Mouse (Mus musculus): Measurements from ENCODE around the gene Frs2. TPM values are rescaled to one million over a fixed set of nuclear protein-coding genes. Genes with fewer than 3 reads are reported as not detected.

The Frs2 gene
- 2.4 and 4.4 TPM in 2 replicates for polyA plus RNA-seq (2012; rRNA removed)

DNA sequence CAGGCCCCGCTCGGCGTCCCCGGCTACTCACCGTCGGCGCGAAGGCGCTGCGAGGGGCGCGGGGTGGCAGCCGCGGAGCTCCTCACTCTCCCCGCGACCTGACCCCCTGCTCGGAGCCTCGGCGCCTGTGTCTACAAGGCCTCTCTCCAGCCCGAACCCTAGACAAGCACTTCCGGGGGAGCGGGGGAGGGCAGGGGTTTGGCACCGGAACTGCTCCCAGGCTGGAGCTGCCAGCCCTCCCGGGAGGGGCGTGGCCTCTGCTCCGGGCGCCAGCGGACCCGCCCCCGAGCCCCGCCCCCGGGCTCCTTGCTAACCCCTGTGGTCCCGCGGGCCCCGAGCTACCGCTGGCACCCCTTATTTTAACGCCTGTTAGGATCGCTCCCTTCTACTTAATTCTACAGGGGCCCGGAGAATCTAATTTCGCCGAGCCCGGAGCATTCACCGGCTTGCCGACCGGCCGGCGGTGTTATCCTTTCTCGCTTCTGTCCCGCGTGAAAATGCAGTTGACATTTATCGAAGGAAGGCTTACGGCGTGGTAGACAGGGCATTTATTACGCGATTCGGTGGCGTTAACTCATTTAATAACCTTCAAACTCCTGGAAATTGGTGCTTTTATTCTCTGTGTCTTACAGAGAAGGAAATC is at the start of gene Frs2:
Gene Frs2, minus strand, starts transcription at position 174 of the 643 bp plus-strand sequence.
- H3K36me3 ChIP-seq (ENCODE audit: control insufficient read depth, insufficient read depth, low read length): no peaks in the 10 kb centered on the region
- under 1% methylated on average over 57 of the region's 57 CpGs for WGBS
- H3K4me1 ChIP-seq (ENCODE audit: control insufficient read depth, insufficient read depth, insufficient read length, low read length): peaks cover 20% of the 10 kb centered on the region
- no peaks in the 10 kb centered on the region for H3K27me3 ChIP-seq (ENCODE audit: control insufficient read depth, insufficient read depth, low read length)
- H3K4me3 ChIP-seq (ENCODE audit: low read depth, low read length): peak within 1 kb of the TSS; percentile 78
- 0 out of 2 replicates have a peak within 1 kb of the TSS, but pooled peaks have one; percentile 14 for H3K27ac ChIP-seq (ENCODE audit: insufficient read depth, low read depth, low read length)
- TF ChIP-seq POLR2A (IDR thresholded peaks at IDR 0.05; ENCODE audit: low read depth, low read length) (peak; percentile 86), CTCF (IDR thresholded peaks at IDR 0.05; ENCODE audit: extremely low read depth, insufficient read length, insufficient replicate concordance, low read depth, low read length) (no peak)

DNA sequence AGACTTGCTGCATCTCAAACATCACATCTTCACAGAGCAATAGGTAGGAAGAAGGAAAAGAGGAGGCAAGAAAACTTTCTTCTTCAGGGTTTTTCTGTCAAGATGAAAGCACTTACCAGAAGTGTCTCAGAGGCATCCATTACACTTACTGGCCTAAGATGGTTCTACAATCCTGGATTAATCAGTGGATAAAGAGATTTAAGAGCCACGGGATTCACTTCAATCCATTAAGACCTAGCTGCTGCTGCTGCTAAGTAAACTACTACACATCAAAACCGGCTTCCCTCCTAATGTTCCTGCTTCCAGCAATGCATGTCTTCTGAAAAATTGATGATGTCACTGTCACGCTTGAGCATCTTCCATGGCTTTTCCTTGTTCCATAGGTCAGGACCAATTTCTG is 48.4 kb upstream of the Frs2 start:
- no peaks in the 10 kb centered on the region for H3K27me3 ChIP-seq (ENCODE audit: control insufficient read depth, insufficient read depth, low read length)
- H3K36me3 ChIP-seq (ENCODE audit: control insufficient read depth, insufficient read depth, low read length): no peaks in the 10 kb centered on the region
- 84% methylated on average over 3 of the region's 3 CpGs for WGBS
- TF ChIP-seq CTCF (IDR thresholded peaks at IDR 0.05; ENCODE audit: extremely low read depth, insufficient read length, insufficient replicate concordance, low read depth, low read length): no peak
- no peak for TF ChIP-seq POLR2A (IDR thresholded peaks at IDR 0.05; ENCODE audit: low read depth, low read length)
- H3K4me1 ChIP-seq (ENCODE audit: control insufficient read depth, insufficient read depth, insufficient read length, low read length): no peaks in the 10 kb centered on the region
- no peak overlapping the region for H3K27ac ChIP-seq (ENCODE audit: insufficient read depth, low read depth, low read length)
- H3K4me3 ChIP-seq (ENCODE audit: low read depth, low read length): no peak overlapping the region

DNA sequence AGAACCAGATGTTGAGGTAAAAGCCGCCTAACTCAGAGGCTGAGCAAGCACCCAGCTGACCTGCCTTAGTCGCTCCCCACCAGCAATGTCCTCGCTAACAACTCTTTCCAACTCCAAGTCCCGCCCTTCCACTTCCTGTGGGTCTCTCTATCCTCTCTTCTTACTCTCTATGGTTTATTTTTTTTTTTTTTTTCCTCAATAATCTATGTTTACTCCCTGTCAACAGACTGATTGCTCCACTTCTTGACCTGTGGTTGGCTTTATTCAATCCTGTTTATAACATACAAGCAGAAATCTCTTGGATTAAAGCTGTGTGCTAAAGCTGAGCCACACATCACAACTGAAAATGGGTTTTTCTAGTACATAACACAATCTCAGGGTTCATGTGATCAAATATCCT is 47.4 kb upstream of the Frs2 start:
- Histone ChIP-seq H3K27me3 (ENCODE audit: control insufficient read depth, insufficient read depth, low read length) (no peaks in the 10 kb centered on the region), H3K27ac (ENCODE audit: insufficient read depth, low read depth, low read length) (no peak overlapping the region), H3K36me3 (ENCODE audit: control insufficient read depth, insufficient read depth, low read length) (no peaks in the 10 kb centered on the region), H3K4me1 (ENCODE audit: control insufficient read depth, insufficient read depth, insufficient read length, low read length) (no peaks in the 10 kb centered on the region), H3K4me3 (ENCODE audit: low read depth, low read length) (no peak overlapping the region)
- 97% methylated on average over 4 of the region's 4 CpGs for WGBS
- no peak for TF ChIP-seq CTCF (IDR thresholded peaks at IDR 0.05; ENCODE audit: extremely low read depth, insufficient read length, insufficient replicate concordance, low read depth, low read length)
- TF ChIP-seq POLR2A (IDR thresholded peaks at IDR 0.05; ENCODE audit: low read depth, low read length): no peak

DNA sequence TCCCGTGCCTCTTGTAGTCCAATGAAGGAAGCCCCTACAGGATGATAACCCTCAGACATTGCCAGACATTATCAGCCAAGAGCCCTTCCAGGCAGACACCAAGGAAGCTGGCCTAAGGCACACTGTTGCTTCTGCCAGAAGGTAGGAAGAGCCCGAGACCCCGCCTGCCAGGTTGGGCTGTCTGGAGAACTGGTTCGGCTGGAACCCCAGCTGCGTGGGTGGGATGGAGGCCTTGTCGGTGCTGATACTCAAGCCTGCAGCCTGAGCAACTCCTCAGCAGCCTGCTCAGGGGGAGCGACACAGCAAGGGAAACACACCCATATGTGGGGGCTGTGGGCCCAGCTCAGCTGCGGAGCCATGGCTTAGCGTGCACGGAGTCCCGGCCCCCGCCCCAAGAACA is 46.7 kb upstream of the Frs2 start:
- WGBS: 81% methylated on average over 12 of the region's 12 CpGs
- no peaks in the 10 kb centered on the region for H3K36me3 ChIP-seq (ENCODE audit: control insufficient read depth, insufficient read depth, low read length)
- H3K27me3 ChIP-seq (ENCODE audit: control insufficient read depth, insufficient read depth, low read length): no peaks in the 10 kb centered on the region
- H3K4me3 ChIP-seq (ENCODE audit: low read depth, low read length): no peak overlapping the region
- H3K27ac ChIP-seq (ENCODE audit: insufficient read depth, low read depth, low read length): no peak overlapping the region
- no peaks in the 10 kb centered on the region for H3K4me1 ChIP-seq (ENCODE audit: control insufficient read depth, insufficient read depth, insufficient read length, low read length)
- TF ChIP-seq CTCF (IDR thresholded peaks at IDR 0.05; ENCODE audit: extremely low read depth, insufficient read length, insufficient replicate concordance, low read depth, low read length) (no peak), POLR2A (IDR thresholded peaks at IDR 0.05; ENCODE audit: low read depth, low read length) (no peak)

DNA sequence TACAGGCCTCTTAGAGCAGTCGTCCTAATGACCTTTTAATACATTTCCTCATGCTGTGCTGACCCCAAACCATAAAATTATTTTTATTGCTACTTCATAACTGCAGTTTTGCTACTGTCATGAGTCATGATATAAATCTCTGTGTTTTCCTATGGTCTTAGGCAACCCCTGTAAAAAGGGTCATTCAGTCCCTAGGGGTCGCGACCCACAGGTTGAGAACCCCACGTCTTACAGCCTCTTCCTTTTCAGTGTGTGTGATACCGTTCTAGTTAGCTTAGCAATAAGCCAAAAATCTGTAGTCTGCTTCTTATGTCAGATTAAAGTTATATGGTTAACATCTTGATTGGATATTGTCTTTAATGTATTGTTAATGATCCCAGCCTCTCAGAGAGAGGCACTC is 45.0 kb upstream of the Frs2 start:
- no peak overlapping the region for H3K27ac ChIP-seq (ENCODE audit: insufficient read depth, low read depth, low read length)
- WGBS: 77% methylated on average over 5 of the region's 5 CpGs
- no peaks in the 10 kb centered on the region for H3K36me3 ChIP-seq (ENCODE audit: control insufficient read depth, insufficient read depth, low read length)

DNA sequence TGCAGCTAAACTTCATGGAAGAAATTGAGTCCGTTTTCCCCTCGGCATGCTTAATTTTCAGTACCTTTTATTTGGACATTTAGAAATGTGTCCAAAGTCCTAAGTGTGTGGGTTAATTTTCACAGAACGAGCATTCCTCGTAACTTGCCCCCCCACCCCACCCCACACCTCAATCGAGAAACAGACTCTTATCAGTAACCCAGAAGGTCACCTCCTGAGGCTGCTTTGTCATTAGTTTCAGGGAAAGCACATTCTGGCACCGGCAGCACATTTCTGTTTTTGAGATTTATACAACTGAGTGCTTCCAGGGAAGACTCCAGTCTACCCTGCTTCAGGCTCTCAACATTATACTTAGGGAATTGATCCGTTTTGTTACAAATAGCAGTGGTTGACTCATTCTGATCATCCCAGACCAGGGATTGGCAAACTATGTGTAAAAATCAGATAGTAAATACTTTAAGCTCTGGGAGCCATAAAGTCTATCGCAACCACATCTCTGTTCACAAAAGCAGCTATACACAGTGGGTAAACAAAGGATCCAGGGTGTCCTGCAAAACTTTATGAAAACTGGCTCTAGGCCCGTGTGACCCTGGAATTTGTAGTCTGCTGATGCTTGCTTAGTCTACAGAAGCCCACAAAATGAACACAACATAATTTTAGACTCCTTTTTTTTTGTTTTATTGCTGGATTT is 37.2 kb upstream of the Frs2 start:
- H3K27ac ChIP-seq (ENCODE audit: insufficient read depth, low read depth, low read length): no peak overlapping the region
- H3K4me1 ChIP-seq (ENCODE audit: control insufficient read depth, insufficient read depth, insufficient read length, low read length): peaks cover 5% of the 10 kb centered on the region; the same call in 1 of the 2 replicates
- H3K27me3 ChIP-seq (ENCODE audit: control insufficient read depth, insufficient read depth, low read length): no peaks in the 10 kb centered on the region
- no peaks in the 10 kb centered on the region for H3K36me3 ChIP-seq (ENCODE audit: control insufficient read depth, insufficient read depth, low read length)
- no peak overlapping the region for H3K4me3 ChIP-seq (ENCODE audit: low read depth, low read length)
- WGBS: 16% methylated on average over 9 of the region's 9 CpGs
- TF ChIP-seq CTCF (IDR thresholded peaks at IDR 0.05; ENCODE audit: extremely low read depth, insufficient read length, insufficient replicate concordance, low read depth, low read length) (no peak), POLR2A (IDR thresholded peaks at IDR 0.05; ENCODE audit: low read depth, low read length) (no peak)

More for the DNA sequence above, 45.0 kb upstream of the Frs2 start:
- no peaks in the 10 kb centered on the region for H3K27me3 ChIP-seq (ENCODE audit: control insufficient read depth, insufficient read depth, low read length)
- TF ChIP-seq POLR2A (IDR thresholded peaks at IDR 0.05; ENCODE audit: low read depth, low read length) (no peak), CTCF (IDR thresholded peaks at IDR 0.05; ENCODE audit: extremely low read depth, insufficient read length, insufficient replicate concordance, low read depth, low read length) (no peak)
- no peak overlapping the region for H3K4me3 ChIP-seq (ENCODE audit: low read depth, low read length)
- H3K4me1 ChIP-seq (ENCODE audit: control insufficient read depth, insufficient read depth, insufficient read length, low read length): no peaks in the 10 kb centered on the region

DNA sequence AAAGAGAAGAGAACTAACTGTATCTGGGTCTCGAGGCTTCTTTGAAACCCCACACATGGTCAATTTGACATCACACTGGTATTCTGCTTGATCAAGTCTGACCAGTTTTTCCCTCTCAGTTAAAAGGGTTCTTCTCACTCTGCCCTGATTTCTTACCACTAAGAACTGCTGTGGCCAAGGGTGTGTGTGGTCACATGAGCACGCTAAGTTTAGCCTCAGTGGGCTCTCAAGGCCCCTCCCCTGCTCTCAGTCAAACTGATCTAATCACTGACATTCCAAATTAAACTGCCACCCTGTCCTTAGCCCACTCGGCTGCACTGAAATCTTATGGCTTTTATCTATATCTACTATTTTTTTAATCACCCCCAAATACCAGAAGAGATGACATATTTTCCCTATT is 32.8 kb upstream of the Frs2 start:
- WGBS: 43% methylated on average over 3 of the region's 3 CpGs
- H3K36me3 ChIP-seq (ENCODE audit: control insufficient read depth, insufficient read depth, low read length): no peaks in the 10 kb centered on the region
- no peaks in the 10 kb centered on the region for H3K4me1 ChIP-seq (ENCODE audit: control insufficient read depth, insufficient read depth, insufficient read length, low read length)
- no peak overlapping the region for H3K4me3 ChIP-seq (ENCODE audit: low read depth, low read length)
- no peak overlapping the region for H3K27ac ChIP-seq (ENCODE audit: insufficient read depth, low read depth, low read length)
- H3K27me3 ChIP-seq (ENCODE audit: control insufficient read depth, insufficient read depth, low read length): no peaks in the 10 kb centered on the region
- TF ChIP-seq CTCF (IDR thresholded peaks at IDR 0.05; ENCODE audit: extremely low read depth, insufficient read length, insufficient replicate concordance, low read depth, low read length): no peak

Measured in small intestine, adult 2 months (tissue).